In genomic region chr14:34375415-34375904, GRCm38 (mm10) we compare ENCODE assay signal across 10 mouse cellular contexts. TPM values are rescaled to one million over a fixed set of nuclear protein-coding genes. Genes with fewer than 3 reads are reported as not detected.
DNase-seq lines count a peak whose midpoint lies in the region; ATAC-seq and TF ChIP-seq lines count a peak whose summit lies in the region.
"Had no signal": no experiment of that assay in that cellular context is flagged by ENCODE, and none has a peak within 500 bp of the region (broad histone marks: within the 10 kb centered on the region; RNA-seq: fewer than 3 reads in every experiment).

Mmrn2 (plus strand) TSS chr14:34375465.

- H3K4me1 ChIP-seq in hindbrain, embryonic 10.5 days (replicated peaks), result peaks cover 50% of the 10 kb centered on the region
- H3K4me1 ChIP-seq in hindbrain, postnatal 0 days (ENCODE audit: insufficient read depth, low read length), result no peaks in the 10 kb centered on the region; the same call in 1 of the 2 replicates
- peaks cover 41% of the 10 kb centered on the region for H3K4me1 ChIP-seq in heart, embryonic 13.5 days
- peaks cover 40% of the 10 kb centered on the region for H3K4me1 ChIP-seq in limb, embryonic 13.5 days

- WGBS in hindbrain, embryonic 10.5 days, result 83% methylated on average over 13 of the region's 13 CpGs
- 79% methylated on average over 13 of the region's 13 CpGs for WGBS in hindbrain, postnatal 0 days
- WGBS in heart, embryonic 13.5 days, result 65% methylated on average over 13 of the region's 13 CpGs
- WGBS in limb, embryonic 13.5 days, result 81% methylated on average over 13 of the region's 13 CpGs

- intact Hi-C loops in left cerebral cortex, postnatal 4 days (cut with DNase I), result loop anchor here (10.0 kb wide), 1 partner anchor 189 kb away; no protein-coding TSS in a partner anchor

- no peak within 1 kb of the TSS for H3K9ac ChIP-seq in hindbrain, postnatal 0 days (replicated peaks; ENCODE audit: low read length)
- peak within 1 kb of the TSS; percentile 68 for H3K9ac ChIP-seq in heart, embryonic 13.5 days
- H3K9ac ChIP-seq in limb, embryonic 13.5 days, result peak within 1 kb of the TSS; percentile 25; the same call in 1 of the 2 replicates
- H3K9ac ChIP-seq: forebrain, postnatal 0 days had no signal

- no peaks in the 10 kb centered on the region for H3K27me3 ChIP-seq in hindbrain, embryonic 10.5 days (ENCODE audit: insufficient read depth, poor library complexity, severe bottlenecking)
- H3K27me3 ChIP-seq in hindbrain, postnatal 0 days (ENCODE audit: insufficient read depth, low read length), result no peaks in the 10 kb centered on the region
- no peaks in the 10 kb centered on the region for H3K27me3 ChIP-seq in heart, embryonic 13.5 days (replicated peaks)
- no peaks in the 10 kb centered on the region for H3K27me3 ChIP-seq in limb, embryonic 13.5 days

- no peak for ATAC-seq in hindbrain, postnatal 0 days
- no peak for ATAC-seq in heart, embryonic 13.5 days (ENCODE audit: extremely low read depth, insufficient number of reproducible peaks, low FRiP score, low TSS enrichment)
- no peak for ATAC-seq in limb, embryonic 13.5 days (ENCODE audit: low FRiP score, low read depth)
- no peak for ATAC-seq in erythroid progenitor cell, adult 5-6 weeks (replicated peaks; ENCODE audit: low FRiP score, poor library complexity, severe bottlenecking)
- ATAC-seq: forebrain, postnatal 0 days had no signal

- peak within 1 kb of the TSS; percentile 71 for H3K27ac ChIP-seq in hindbrain, embryonic 10.5 days
- no peak within 1 kb of the TSS for H3K27ac ChIP-seq in hindbrain, postnatal 0 days
- peak within 1 kb of the TSS; percentile 77 for H3K27ac ChIP-seq in heart, embryonic 13.5 days (replicated peaks)
- H3K27ac ChIP-seq in limb, embryonic 13.5 days, result no peak within 1 kb of the TSS; the same call in 1 of the 2 replicates

- peak within 1 kb of the TSS; percentile 28 for H3K4me3 ChIP-seq in hindbrain, embryonic 10.5 days
- H3K4me3 ChIP-seq in hindbrain, postnatal 0 days (ENCODE audit: low read length), result no peak within 1 kb of the TSS
- H3K4me3 ChIP-seq in heart, embryonic 13.5 days, result peak within 1 kb of the TSS; percentile 49
- peak within 1 kb of the TSS; percentile 11 for H3K4me3 ChIP-seq in limb, embryonic 13.5 days

- DNase-seq in hindbrain, embryonic 10.5 days (ENCODE audit: low spot score), result no peak
- no peak for DNase-seq in hindbrain, postnatal 0 days (ENCODE audit: low spot score)
- no peak for DNase-seq in adrenal gland, postnatal 10 days
- DNase-seq in left cerebral cortex, postnatal 4 days, result no peak
- DNase-seq in spleen, postnatal 10 days (ENCODE audit: low spot score in 2 of 2), result no peak
- DNase-seq: forebrain, postnatal 0 days; right cerebral cortex, adult 18-20 months had no signal

- no peaks in the 10 kb centered on the region for H3K36me3 ChIP-seq in hindbrain, embryonic 10.5 days
- no peaks in the 10 kb centered on the region for H3K36me3 ChIP-seq in hindbrain, postnatal 0 days (ENCODE audit: insufficient read depth, low read length)
- H3K36me3 ChIP-seq in heart, embryonic 13.5 days, result no peaks in the 10 kb centered on the region
- H3K36me3 ChIP-seq in limb, embryonic 13.5 days, result no peaks in the 10 kb centered on the region

- no peak for TF ChIP-seq CTCF in hindbrain, postnatal 0 days (IDR thresholded peaks at IDR 0.05; ENCODE audit: low read depth)

- no peak within 1 kb of the TSS for H3K4me2 ChIP-seq in hindbrain, postnatal 0 days (ENCODE audit: low read depth, low read length)
- peak within 1 kb of the TSS; percentile 64 for H3K4me2 ChIP-seq in heart, embryonic 13.5 days
- peak within 1 kb of the TSS; percentile 21; the same call in 1 of the 2 replicates for H3K4me2 ChIP-seq in limb, embryonic 13.5 days (replicated peaks)

- H3K9me3 ChIP-seq in hindbrain, embryonic 10.5 days, result no peaks in the 10 kb centered on the region
- no peaks in the 10 kb centered on the region for H3K9me3 ChIP-seq in hindbrain, postnatal 0 days (ENCODE audit: low read length)
- H3K9me3 ChIP-seq in heart, embryonic 13.5 days, result no peaks in the 10 kb centered on the region
- H3K9me3 ChIP-seq in limb, embryonic 13.5 days, result no peaks in the 10 kb centered on the region

RNA-seq across cellular contexts. Expression of gene Mmrn2, which starts in this region (rescaled TPM):
- polyA plus RNA-seq in hindbrain, embryonic 10.5 days (2016; fragmentation: Nextera tagmentation; extraction: Ambion mirVana), result 7.0 and 8.5 TPM in 2 replicates
- 6.8 and 8.1 TPM in 2 replicates for total RNA-seq in hindbrain, postnatal 0 days (2014; rRNA removed)
- polyA plus RNA-seq in hindbrain, postnatal 0 days (2015; fragmentation: Nextera tagmentation; extraction: Ambion mirVana), result 2.5 and 2.6 TPM in 2 replicates
- 10 to 100 TPM; 25.2 to 34.6 TPM for total RNA-seq in adrenal gland, postnatal 10 days (2021)
- 29.2 and 30.8 TPM in 2 replicates for polyA plus RNA-seq in heart, embryonic 13.5 days (2015; fragmentation: Nextera tagmentation; extraction: Ambion mirVana)
- polyA plus RNA-seq in limb, embryonic 13.5 days (2015; fragmentation: Nextera tagmentation; extraction: Ambion mirVana), result 8.6 and 8.8 TPM in 2 replicates
- not detected in 2 replicates for total RNA-seq in erythroid progenitor cell, adult 5-6 weeks (2015; ENCODE audit: low replicate concordance)
- 0.26 TPM in 1 of 2 replicates, not detected in the other for total RNA-seq in erythroid progenitor cell, adult 5-6 weeks (2017; ENCODE audit: low replicate concordance)
- total RNA-seq in left cerebral cortex, postnatal 4 days (2021), result 1 to 10 TPM; 3.6 to 4.0 TPM

Comparison
In these comparisons a context has a peak if more than half of its experiments do, and no peak if none do; other contexts are left out.
1. H3K27ac ChIP-seq: peak in hindbrain, embryonic 10.5 days (single experiment) and heart, embryonic 13.5 days (single experiment); none in hindbrain, postnatal 0 days (single experiment) and limb, embryonic 13.5 days (single experiment).